Mouse (Mus musculus) E14TG2a.4 (cell line): ENCODE data around the gene Dkk3.

ENCODE experiments used
- CTCF ChIP-seq: conservative IDR thresholded peaks from 2 replicates; pipeline ENCODE4 v1.5.1; 2014; ENCODE audit warnings: low read length
- NANOG ChIP-seq: IDR thresholded peaks from 2 replicates; pipeline ENCODE4 v1.6.1; 2014; ENCODE audit warnings: borderline replicate concordance, low read length, mixed read lengths
- POU5F1 ChIP-seq: IDR thresholded peaks from 2 replicates; pipeline ENCODE4 v1.6.1; 2014; ENCODE audit warnings: low read length, borderline replicate concordance

DNA sequence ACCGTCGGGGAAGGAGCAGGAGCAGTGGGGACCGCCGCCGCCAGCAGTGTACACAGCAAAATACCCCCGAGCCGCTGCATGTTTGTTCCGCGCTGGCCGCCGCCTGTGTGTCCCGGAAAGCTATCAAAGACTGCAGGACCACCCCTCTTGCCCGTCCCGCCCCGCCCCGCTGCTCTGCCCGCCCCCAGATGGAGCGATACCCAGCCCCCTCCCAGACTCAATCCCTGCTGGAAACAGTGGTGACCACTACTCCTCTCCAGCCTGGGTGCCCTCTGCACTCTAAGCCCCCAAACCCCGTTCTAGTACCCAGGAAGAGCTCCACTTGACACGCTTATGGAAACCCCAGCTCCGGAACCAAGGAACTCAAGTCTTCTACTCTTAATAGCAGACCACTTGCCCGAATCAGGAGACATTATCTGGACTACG is 528 bp downstream of the Dkk3 start:
- TF ChIP-seq NANOG = no peak
- no peak for TF ChIP-seq CTCF
- no peak for TF ChIP-seq POU5F1
